Mouse (Mus musculus) adrenal gland, adult 2 months (tissue): ENCODE results near the gene Shc1. TPM values are rescaled to one million over a fixed set of nuclear protein-coding genes. Genes with fewer than 3 reads are reported as not detected.
A peak's percentile ranks its signal among the peaks of the same experiment; 100 is the strongest.
"Not testable (repeated sequence)": the region's sequence is repeated elsewhere in the genome, so short reads cannot be mapped to it uniquely, and the experiment has no call there.

ENCODE experiments used
- DNase-seq: peaks from one replicate; pipeline ENCODE4 v3.0.0; 2021
- polyA plus RNA-seq: library from polyadenylated mRNA; depleted of rRNA; stranded (reverse); fragments of >200 nt; gene quantifications from 2 replicates; pipeline ENCODE4 v1.2.3, GENCODE M21; 2012
- total RNA-seq, 2 experiments: library from RNA; stranded (reverse); gene quantifications; 2 replicates each; pipeline ENCODE4 v1.2.3; 2021

The Shc1 gene
- total and polyA plus RNA-seq, 3 experiments = 62.6 to 113 (median 69.6) TPM

- DNase-seq = peak; percentile 90
Observed at GRCm38 (mm10) chr3:89418861-89419250, 613 bp downstream of the Shc1 start.

GRCm38 (mm10) chr3:89419571-89419970 is 1.3 kb downstream of the Shc1 start:
- DNase-seq = peak; percentile 79

GRCm38 (mm10) chr3:89419981-89420380 is 1.7 kb downstream of the Shc1 start:
- DNase-seq = no peak

GRCm38 (mm10) chr3:89420421-89420820 is 2.2 kb downstream of the Shc1 start:
- DNase-seq = no peak

- DNase-seq = peak; percentile 90
Observed at GRCm38 (mm10) chr3:89421002-89421774, 2.9 kb downstream of the Shc1 start.

GRCm38 (mm10) chr3:89421810-89422473 is 3.7 kb downstream of the Shc1 start:
- no peak for DNase-seq

- DNase-seq = no peak
Observed at GRCm38 (mm10) chr3:89422556-89423205, 4.4 kb downstream of the Shc1 start.

GRCm38 (mm10) chr3:89424416-89425140 is 6.3 kb downstream of the Shc1 start:
- no peak for DNase-seq

- DNase-seq = no peak
Observed at GRCm38 (mm10) chr3:89425141-89425525, 6.9 kb downstream of the Shc1 start.

GRCm38 (mm10) chr3:89425876-89426275 is 7.6 kb downstream of the Shc1 start:
- no peak for DNase-seq

GRCm38 (mm10) chr3:89429021-89429420 is 10.8 kb downstream of the Shc1 start:
- not testable (repeated sequence) for DNase-seq

GRCm38 (mm10) chr3:89430171-89431159 is 12.2 kb downstream of the Shc1 start, which contains the start of gene Pygo2:
TSS of gene Pygo2 (plus strand) at chr3:89430214.
- DNase-seq = peak; percentile 99

- DNase-seq = no peak
Observed at GRCm38 (mm10) chr3:89432606-89433005, 14.4 kb downstream of the Shc1 start.

- DNase-seq = no peak
Observed at GRCm38 (mm10) chr3:89434532-89434931, 16.3 kb downstream of the Shc1 start.

- no peak for DNase-seq
Observed at GRCm38 (mm10) chr3:89435041-89435440, 16.8 kb downstream of the Shc1 start.

GRCm38 (mm10) chr3:89436176-89437113 is 18.2 kb downstream of the Shc1 start, which contains the start of gene Pbxip1:
TSS of gene Pbxip1 (plus strand) at chr3:89436706.
- peak; percentile 82 for DNase-seq

GRCm38 (mm10) chr3:89437269-89437668 is 19.0 kb downstream of the Shc1 start:
- no peak for DNase-seq

- peak; percentile 78 for DNase-seq
Observed at GRCm38 (mm10) chr3:89440691-89441090, 22.4 kb downstream of the Shc1 start.

GRCm38 (mm10) chr3:89448720-89449537 is 30.7 kb downstream of the Shc1 start:
- DNase-seq = peak; percentile 79
